Mouse (Mus musculus) neural tube, embryonic 14.5 days (tissue): ENCODE measurements around the gene Trmt13. TPM values are rescaled to one million over a fixed set of nuclear protein-coding genes. Genes with fewer than 3 reads are reported as not detected.
"Not testable (repeated sequence)": the region's sequence is repeated elsewhere in the genome, so short reads cannot be mapped to it uniquely, and the experiment has no call there.

Source experiments
- ATAC-seq: fragments of 200-750 bp; cut with Nextera tagmentation; 2 replicates; pipeline ENCODE4 v1.8.0; 2017; ENCODE audit warnings: low read depth, mild to moderate bottlenecking, moderate TSS enrichment, moderate library complexity
- H3K27ac ChIP-seq: fragments of 300-500 bp; sonication (generic); 2 replicates; pipeline ENCODE4 v1.5.1; 2014; ENCODE audit warnings: low read depth, mild to moderate bottlenecking, control low read depth, low read length, moderate library complexity, mixed read lengths
- H3K27me3 ChIP-seq: fragments of 300-500 bp; sonication (generic); 2 replicates; pipeline ENCODE4 v1.6.1; 2014; ENCODE audit warnings: low read length; ENCODE audit not compliant: control insufficient read depth, insufficient read depth
- H3K36me3 ChIP-seq: fragments of 300-500 bp; sonication (generic); 2 replicates; pipeline ENCODE4 v1.6.1; 2014; ENCODE audit warnings: low read length, mixed read lengths; ENCODE audit not compliant: control insufficient read depth, insufficient read depth
- H3K4me1 ChIP-seq: fragments of 300-500 bp; sonication (generic); 2 replicates; pipeline ENCODE4 v1.6.1; 2014; ENCODE audit warnings: low read length; ENCODE audit not compliant: control insufficient read depth, insufficient read depth
- H3K4me2 ChIP-seq: fragments of 300-500 bp; sonication (generic); 2 replicates; pipeline ENCODE4 v1.6.1; 2014; ENCODE audit warnings: mild to moderate bottlenecking, low read depth, low read length, control low read depth
- H3K4me3 ChIP-seq: fragments of 300-500 bp; sonication (generic); 2 replicates; pipeline ENCODE4 v1.5.1; 2014; ENCODE audit warnings: low read depth, low read length, control low read depth, mixed read lengths
- H3K9ac ChIP-seq: fragments of 300-500 bp; sonication (generic); replicated peaks from 2 replicates; pipeline ENCODE4 v1.6.1; 2014; ENCODE audit warnings: low read depth, mild to moderate bottlenecking, control low read depth, low read length, mixed read lengths
- H3K9me3 ChIP-seq: fragments of 300-500 bp; sonication (generic); 2 replicates; pipeline ENCODE4 v1.6.1; 2016; ENCODE audit warnings: low read length; ENCODE audit not compliant: control insufficient read depth
- WGBS: fragments of 180-500 bp; shearing (Covaris S2); extraction: QIAGEN DNeasy Blood & Tissue Kit; methylation state at CpG from one replicate; pipeline ENCODE4 v1.1.7; 2014; 5-methylcytosine and 5-hydroxymethylcytosine counted together
- polyA plus RNA-seq: library from polyadenylated mRNA; unstranded; fragments of >200 nt; fragmentation: Nextera tagmentation; extraction: Ambion mirVana; gene quantifications from 2 replicates; pipeline ENCODE4 v1.2.1, GENCODE M21; 2014

The Trmt13 gene
- 29.1 and 32.2 TPM in 2 replicates for polyA plus RNA-seq

DNA sequence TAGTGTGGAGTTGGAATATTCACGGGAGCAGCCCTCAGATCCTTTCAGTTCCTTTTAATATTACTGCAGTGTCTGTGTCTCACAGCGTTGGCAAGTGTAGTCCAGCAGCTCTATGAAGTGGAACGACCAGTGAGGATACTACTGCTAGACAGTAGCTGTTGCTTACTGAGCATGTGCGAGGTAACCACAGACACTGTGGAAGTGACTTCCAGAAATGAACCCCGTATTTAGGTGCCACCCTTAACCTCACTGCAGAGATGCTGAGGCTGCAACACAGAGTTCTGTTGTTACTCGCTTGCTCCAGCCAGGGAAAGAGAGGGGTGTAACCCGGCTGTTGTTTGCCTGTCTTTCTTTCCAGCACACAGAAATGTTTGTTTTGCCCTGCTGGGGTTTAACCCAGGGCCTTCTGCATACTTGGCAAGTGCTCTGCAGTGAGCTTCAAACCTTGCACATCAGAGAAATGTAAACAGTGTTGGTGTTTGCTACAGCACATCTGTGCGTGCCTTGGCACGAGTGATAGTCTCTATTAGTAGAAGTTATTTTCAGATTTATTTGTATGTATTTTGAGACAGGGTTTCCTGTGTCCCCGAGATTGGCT lies at the start of gene Trmt13:
Gene Trmt13, minus strand, starts transcription at position 293 of the 598 bp plus-strand sequence.
- no peaks in the 10 kb centered on the region for H3K4me1 ChIP-seq
- peaks cover 7% of the 10 kb centered on the region for H3K36me3 ChIP-seq
- no peak within 1 kb of the TSS for H3K9ac ChIP-seq
- no peaks in the 10 kb centered on the region for H3K27me3 ChIP-seq
- WGBS = 82% methylated on average over 10 of the region's 10 CpGs
- H3K4me3 ChIP-seq = no peak within 1 kb of the TSS
- H3K4me2 ChIP-seq = no peak within 1 kb of the TSS
- H3K9me3 ChIP-seq = no peaks in the 10 kb centered on the region
- H3K27ac ChIP-seq = no peak within 1 kb of the TSS
- no peak for ATAC-seq

DNA sequence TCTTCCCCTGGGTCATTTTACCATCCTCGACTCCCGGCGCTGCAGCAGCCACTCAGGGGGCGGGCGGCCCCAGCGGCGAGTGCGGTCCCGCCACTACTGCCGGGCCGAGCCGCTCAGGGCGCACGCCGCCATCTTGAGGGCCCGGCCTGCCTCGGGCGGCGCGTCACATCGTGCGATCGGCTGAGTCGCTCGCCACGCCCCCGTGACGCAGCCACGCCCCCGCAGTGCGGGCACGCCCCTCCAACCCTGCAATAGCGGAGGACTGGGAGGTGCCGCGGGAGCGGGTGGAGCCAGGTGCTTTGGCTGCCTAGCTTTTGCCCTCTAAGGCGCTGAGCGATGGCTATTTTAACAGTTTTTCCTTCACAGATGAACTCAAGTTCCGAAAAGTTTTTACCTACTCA lies 48.1 kb upstream of the Trmt13 start, which contains the start of gene Mfsd14a:
Gene Mfsd14a, minus strand, starts transcription at position 215 of the 401 bp plus-strand sequence.
- Histone ChIP-seq H3K27me3 (no peaks in the 10 kb centered on the region; the same call in 1 of the 2 replicates), H3K9me3 (no peaks in the 10 kb centered on the region), H3K27ac (peak within 1 kb of the TSS; percentile 93), H3K4me2 (peak within 1 kb of the TSS; percentile 61), H3K4me3 (peak within 1 kb of the TSS; percentile 93), H3K4me1 (peaks cover 6% of the 10 kb centered on the region; the same call in 1 of the 2 replicates), H3K36me3 (no peaks in the 10 kb centered on the region), H3K9ac (peak within 1 kb of the TSS; percentile 90)
- under 1% methylated on average over 39 of the region's 39 CpGs for WGBS
- peak; percentile 99 for ATAC-seq

DNA sequence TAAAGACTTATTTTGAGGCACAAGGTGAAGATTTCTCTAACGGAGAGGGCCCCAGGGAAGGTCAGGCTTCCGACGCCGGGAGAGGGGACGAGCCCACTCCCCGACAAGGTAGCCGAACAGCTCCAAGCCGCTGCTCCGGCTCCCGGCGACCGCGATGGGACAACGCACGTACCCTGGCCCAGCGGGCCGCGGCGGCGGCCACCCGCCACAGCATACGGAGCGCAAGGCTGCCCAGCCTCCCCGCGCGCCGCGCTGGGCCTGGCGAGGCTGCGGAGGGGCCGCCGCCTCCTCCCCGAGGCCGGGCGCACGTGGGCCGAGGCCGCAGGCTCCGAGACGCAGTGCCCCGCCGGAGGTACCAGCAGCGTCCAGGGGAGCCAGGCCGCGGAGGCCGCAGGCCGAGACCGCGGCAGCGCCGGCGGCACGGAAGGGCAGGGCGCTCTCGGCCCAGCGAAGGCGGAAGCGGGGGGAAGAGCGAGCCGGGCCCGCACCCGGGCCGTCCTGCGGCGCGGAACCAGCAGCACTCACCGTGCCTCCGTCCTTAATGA lies 47.6 kb upstream of the Trmt13 start:
- Histone ChIP-seq H3K4me1 (peaks cover 6% of the 10 kb centered on the region; the same call in 1 of the 2 replicates), H3K27ac (peak overlapping the region; percentile 93), H3K4me3 (peak overlapping the region; percentile 93), H3K4me2 (peak overlapping the region; percentile 61), H3K36me3 (no peaks in the 10 kb centered on the region), H3K27me3 (no peaks in the 10 kb centered on the region; the same call in 1 of the 2 replicates), H3K9ac (peak overlapping the region; percentile 90), H3K9me3 (no peaks in the 10 kb centered on the region)
- peak; percentile 87 for ATAC-seq
- WGBS = under 1% methylated on average over 53 of the region's 68 CpGs

DNA sequence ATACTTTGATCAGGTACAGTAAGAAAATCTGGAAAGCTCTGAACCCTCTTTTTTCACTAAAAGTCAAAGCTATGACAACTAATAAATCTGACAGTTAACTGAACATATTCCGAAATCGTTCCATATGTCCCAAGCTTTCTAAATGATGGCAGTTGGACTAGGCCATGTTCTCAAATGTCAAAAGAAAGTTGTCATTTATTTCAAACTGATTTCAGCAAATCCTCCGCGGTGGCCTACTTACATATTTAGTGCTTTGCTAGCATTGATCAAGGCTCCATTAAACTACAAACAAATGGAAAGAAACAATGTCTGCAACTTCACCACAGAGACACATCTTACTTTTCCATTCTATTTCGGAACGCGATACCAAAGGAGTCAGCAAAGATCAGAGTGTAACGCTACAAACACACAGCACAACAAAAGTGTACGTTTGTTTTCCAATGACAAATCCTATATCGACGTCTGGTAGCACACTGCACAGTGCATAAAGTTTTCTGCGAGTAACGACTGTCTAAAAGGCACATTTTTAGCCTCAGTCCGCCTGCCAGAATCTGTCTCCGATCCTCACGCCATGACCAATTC lies 47.0 kb upstream of the Trmt13 start:
- Histone ChIP-seq H3K4me2 (peak overlapping the region; percentile 61), H3K27ac (peak overlapping the region; percentile 93), H3K9me3 (no peaks in the 10 kb centered on the region), H3K36me3 (no peaks in the 10 kb centered on the region), H3K9ac (peak overlapping the region; percentile 90), H3K4me1 (peaks cover 9% of the 10 kb centered on the region; the same call in 1 of the 2 replicates), H3K27me3 (no peaks in the 10 kb centered on the region; the same call in 1 of the 2 replicates), H3K4me3 (peak overlapping the region; percentile 93)
- ATAC-seq = no peak
- 6% methylated on average over 16 of the region's 16 CpGs for WGBS

DNA sequence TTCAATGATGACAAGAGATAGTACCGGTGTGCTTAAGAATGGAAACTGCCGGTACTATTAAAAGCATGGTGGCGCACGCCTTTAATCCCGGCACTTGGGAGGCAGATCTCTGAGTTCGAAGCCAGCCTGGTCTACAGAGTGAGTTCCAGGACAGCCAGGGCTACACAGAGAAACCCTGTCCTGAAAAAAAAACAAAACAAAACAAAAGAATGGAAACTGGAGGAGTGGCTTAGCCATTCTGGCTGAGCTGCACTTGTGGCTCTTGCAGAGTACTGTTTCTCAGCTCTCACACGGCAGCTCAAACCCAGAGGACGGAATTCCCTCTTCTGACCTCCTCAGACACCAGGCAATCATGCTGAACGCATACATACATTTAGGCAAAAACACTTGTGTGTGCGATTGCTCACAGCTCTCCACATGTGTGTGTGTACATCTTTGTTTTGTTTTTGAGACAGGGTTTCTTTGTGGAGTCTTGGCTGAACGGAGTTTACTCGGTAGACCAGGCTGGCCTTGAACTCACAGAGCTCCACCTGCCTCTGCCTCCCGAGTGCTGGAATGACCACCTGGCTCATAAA lies 45.6 kb upstream of the Trmt13 start:
- Histone ChIP-seq H3K36me3 (no peaks in the 10 kb centered on the region), H3K4me3 (no peak overlapping the region), H3K9ac (no peak overlapping the region), H3K27ac (no peak overlapping the region), H3K27me3 (no peaks in the 10 kb centered on the region; the same call in 1 of the 2 replicates), H3K9me3 (no peaks in the 10 kb centered on the region), H3K4me1 (peaks cover 9% of the 10 kb centered on the region; the same call in 1 of the 2 replicates), H3K4me2 (no peak overlapping the region)
- WGBS = 86% methylated on average over 13 of the region's 13 CpGs
- ATAC-seq = no peak

DNA sequence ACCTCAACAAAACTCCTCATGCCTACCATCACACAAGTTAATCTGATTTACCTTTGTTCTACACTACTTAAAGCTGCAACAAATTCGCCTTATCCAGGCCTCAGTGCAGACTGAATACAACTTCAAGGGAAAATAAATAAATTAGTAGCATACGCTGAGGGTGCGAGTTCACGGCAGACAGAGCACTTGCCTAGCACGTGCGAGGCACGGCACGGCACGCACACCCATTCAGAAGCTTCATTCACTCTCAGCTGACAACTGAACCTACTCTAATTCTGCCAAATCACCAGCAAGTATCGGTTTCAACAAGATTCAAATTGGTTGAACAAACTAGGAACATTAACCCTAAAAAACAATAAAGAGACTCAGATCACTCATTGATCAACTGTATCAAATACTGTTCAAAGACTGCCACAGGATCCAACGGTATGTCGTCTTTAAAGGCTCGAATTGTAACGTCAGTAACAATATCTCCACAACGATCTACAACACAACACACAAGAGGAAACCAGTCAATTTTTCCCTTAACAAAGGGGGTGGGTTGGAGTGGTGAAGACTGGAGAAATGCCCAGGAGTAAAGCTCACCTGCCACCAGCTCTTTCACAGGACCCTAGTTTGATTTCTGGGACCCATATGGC lies 44.7 kb upstream of the Trmt13 start:
- 80% methylated on average over 15 of the region's 15 CpGs for WGBS
- Histone ChIP-seq H3K4me3 (no peak overlapping the region), H3K27ac (no peak overlapping the region), H3K9me3 (no peaks in the 10 kb centered on the region), H3K9ac (no peak overlapping the region), H3K4me2 (no peak overlapping the region), H3K4me1 (peaks cover 9% of the 10 kb centered on the region; the same call in 1 of the 2 replicates), H3K36me3 (no peaks in the 10 kb centered on the region), H3K27me3 (no peaks in the 10 kb centered on the region; the same call in 1 of the 2 replicates)
- no peak for ATAC-seq

DNA sequence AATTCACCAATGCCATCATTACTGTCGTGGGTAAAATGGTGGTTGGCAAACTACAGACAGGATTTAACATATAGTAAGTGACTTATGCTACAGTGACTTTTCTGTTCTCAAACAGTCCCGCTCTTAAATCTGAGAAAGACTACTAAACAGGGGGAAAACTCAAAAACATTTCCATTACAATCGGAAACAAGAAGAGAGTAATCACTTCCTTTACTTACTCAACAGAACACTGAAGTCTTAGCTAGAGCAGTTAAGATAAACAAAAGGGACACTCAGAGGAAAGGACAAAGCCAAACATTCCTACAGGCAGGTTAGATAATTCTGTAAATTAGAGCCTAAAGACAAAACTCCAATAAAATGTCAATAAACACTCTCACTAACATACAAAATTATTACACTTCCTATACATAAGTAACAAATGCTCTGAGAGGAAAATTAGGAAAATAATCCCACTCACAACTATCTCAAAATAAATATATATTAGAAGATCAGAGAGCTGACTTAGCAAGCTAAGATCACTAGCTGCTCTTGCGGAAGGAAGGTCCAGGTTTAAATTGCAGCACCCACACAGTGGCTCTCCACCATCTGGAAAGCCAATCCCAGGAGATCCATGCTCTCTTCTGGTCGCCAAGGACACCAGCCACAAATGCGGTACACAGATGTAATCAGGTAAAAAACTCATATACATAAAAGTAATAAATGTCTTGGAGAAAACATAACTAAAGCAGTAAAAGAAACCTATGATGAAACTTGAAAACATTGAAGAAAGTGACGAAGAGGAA lies 42.0 kb upstream of the Trmt13 start:
- no peak for ATAC-seq
- H3K27ac ChIP-seq = no peak overlapping the region
- H3K4me2 ChIP-seq = no peak overlapping the region
- no peaks in the 10 kb centered on the region for H3K36me3 ChIP-seq
- H3K4me3 ChIP-seq = no peak overlapping the region
- no peaks in the 10 kb centered on the region for H3K27me3 ChIP-seq
- no peak overlapping the region for H3K9ac ChIP-seq
- peaks cover 9% of the 10 kb centered on the region; the same call in 1 of the 2 replicates for H3K4me1 ChIP-seq
- no peaks in the 10 kb centered on the region for H3K9me3 ChIP-seq
- 59% methylated on average over 7 of the region's 7 CpGs for WGBS

DNA sequence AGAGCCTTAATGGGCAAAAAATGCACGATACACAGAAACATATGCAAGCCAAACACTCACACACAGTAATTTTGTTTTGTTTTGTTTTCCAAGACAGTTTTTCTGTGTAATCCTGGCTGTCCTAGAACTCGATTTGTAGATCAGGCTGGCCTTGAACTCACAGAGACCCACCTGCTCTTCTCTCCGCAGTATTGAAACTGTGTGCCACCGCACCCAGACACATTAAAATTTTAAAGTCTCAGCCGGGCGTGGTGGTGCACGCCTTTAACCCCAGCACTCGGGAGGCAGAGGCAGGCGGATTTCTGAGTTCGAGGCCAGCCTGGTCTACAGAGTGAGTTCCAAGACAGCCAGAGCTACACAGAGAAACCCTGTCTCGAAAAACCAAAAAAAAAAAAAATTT lies 39.7 kb upstream of the Trmt13 start:
- not testable (repeated sequence) for H3K4me2 ChIP-seq, H3K4me3 ChIP-seq, H3K27me3 ChIP-seq, H3K36me3 ChIP-seq, H3K27ac ChIP-seq, H3K4me1 ChIP-seq, H3K9ac ChIP-seq, H3K9me3 ChIP-seq, ATAC-seq
- WGBS = 93% methylated on average over 11 of the region's 11 CpGs
